18 mouse cellular contexts compared by ENCODE assay signal in genomic region chr8:91082428-91082827, GRCm38 (mm10). TPM values are rescaled to one million over a fixed set of nuclear protein-coding genes. Genes with fewer than 3 reads are reported as not detected.
DNase-seq lines count a peak whose midpoint lies in the region; ATAC-seq and TF ChIP-seq lines count a peak whose summit lies in the region.
"Had no signal": no experiment of that assay in that cellular context is flagged by ENCODE, and none has a peak within 500 bp of the region (broad histone marks: within the 10 kb centered on the region; RNA-seq: fewer than 3 reads in every experiment).

No protein-coding gene starts in this region.

- H3K36me3 ChIP-seq in liver, embryonic 11.5 days (ENCODE audit: control insufficient read depth, insufficient read depth, low read length) = peaks cover 6% of the 10 kb centered on the region; the same call in 1 of the 2 replicates
- peaks cover 31% of the 10 kb centered on the region for H3K36me3 ChIP-seq in liver, postnatal 0 days (replicated peaks; ENCODE audit: insufficient read depth, low read length)
- peaks cover 74% of the 10 kb centered on the region for H3K36me3 ChIP-seq in megakaryocyte, embryonic 14.5 days (replicated peaks; ENCODE audit: low read length)

- TF ChIP-seq POLR2A in bone marrow, adult 2 months (IDR thresholded peaks at IDR 0.05; ENCODE audit: borderline replicate concordance, control insufficient read depth, low read depth, low read length) = no peak

- WGBS in liver, embryonic 11.5 days = 79% methylated on average over 12 of the region's 12 CpGs
- WGBS in liver, postnatal 0 days (ENCODE audit: insufficient replicate concordance) = 66% methylated on average over 12 of the region's 12 CpGs
- WGBS in bone marrow, adult 2 months = 37% methylated on average over 12 of the region's 12 CpGs

- H3K9me3 ChIP-seq in liver, embryonic 11.5 days (ENCODE audit: control insufficient read depth, low read length) = no peaks in the 10 kb centered on the region
- H3K9me3 ChIP-seq in liver, postnatal 0 days (ENCODE audit: low read length) = no peaks in the 10 kb centered on the region
- no peaks in the 10 kb centered on the region for H3K9me3 ChIP-seq in megakaryocyte, embryonic 14.5 days
- H3K9me3 ChIP-seq: embryonic facial prominence, embryonic 12.5 days; forebrain, embryonic 10.5 days; midbrain, embryonic 13.5 days had no signal

- H3K27ac ChIP-seq in liver, embryonic 11.5 days (ENCODE audit: low read depth, low read length) = no peak overlapping the region
- no peak overlapping the region for H3K27ac ChIP-seq in liver, postnatal 0 days (ENCODE audit: low read depth)
- peak overlapping the region; percentile 30 for H3K27ac ChIP-seq in bone marrow, adult 2 months (ENCODE audit: control insufficient read depth, insufficient read depth, low read depth, low read length, poor library complexity)
- no peak overlapping the region for H3K27ac ChIP-seq in layer of hippocampus, adult 2 months
- H3K27ac ChIP-seq: embryonic facial prominence, embryonic 12.5 days; forebrain, embryonic 10.5 days; hindbrain, postnatal 0 days; kidney, postnatal 0 days; midbrain, embryonic 13.5 days had no signal

- no peak for TF ChIP-seq EP300 in liver, postnatal 0 days (IDR thresholded peaks at IDR 0.05; ENCODE audit: low read depth)

- H3K4me3 ChIP-seq in liver, embryonic 11.5 days (ENCODE audit: low read depth, low read length) = no peak overlapping the region
- no peak overlapping the region for H3K4me3 ChIP-seq in liver, postnatal 0 days (ENCODE audit: low read depth, low read length)
- no peak overlapping the region for H3K4me3 ChIP-seq in bone marrow, adult 2 months (replicated peaks; ENCODE audit: control insufficient read depth, low read depth, low read length)
- H3K4me3 ChIP-seq in megakaryocyte, embryonic 14.5 days (replicated peaks) = peak overlapping the region; percentile 91
- no peak overlapping the region for H3K4me3 ChIP-seq in layer of hippocampus, adult 2 months
- H3K4me3 ChIP-seq: embryonic facial prominence, embryonic 12.5 days; forebrain, embryonic 10.5 days; midbrain, embryonic 13.5 days had no signal

- H3K4me2 ChIP-seq in liver, embryonic 11.5 days = peak overlapping the region; percentile 13; the same call in 1 of the 2 replicates
- H3K4me2 ChIP-seq in liver, postnatal 0 days (ENCODE audit: low read depth, low read length) = no peak overlapping the region
- H3K4me2 ChIP-seq: embryonic facial prominence, embryonic 12.5 days; midbrain, embryonic 13.5 days had no signal

- no peak for DNase-seq in liver, embryonic 11.5 days (ENCODE audit: low spot score)
- DNase-seq in liver, postnatal 0 days = no peak
- peak; percentile 32 for DNase-seq in CD4-positive helper T cell, adult 2 months (ENCODE audit: low read depth, low spot score)
- DNase-seq in adrenal gland, postnatal 36 days = no peak
- no peak for DNase-seq in layer of hippocampus, adult 2 months (ENCODE audit: low spot score in 2 of 2)
- DNase-seq in layer of hippocampus, adult 9-10 months (ENCODE audit: low spot score) = no peak
- DNase-seq: adrenal gland, postnatal 10 days; cerebellum, postnatal 14 days; gastrocnemius, postnatal 36 days; heart, postnatal 10 days; thymus, adult 2 months had no signal

- peaks cover under 1% of the 10 kb centered on the region for H3K4me1 ChIP-seq in liver, embryonic 11.5 days (replicated peaks; ENCODE audit: control insufficient read depth, insufficient read depth, low read length)
- peaks cover 6% of the 10 kb centered on the region; the same call in 1 of the 2 replicates for H3K4me1 ChIP-seq in liver, postnatal 0 days (ENCODE audit: insufficient read depth)
- H3K4me1 ChIP-seq in bone marrow, adult 2 months (ENCODE audit: control insufficient read depth, insufficient read depth, low read length) = peaks cover 3% of the 10 kb centered on the region
- peaks cover 63% of the 10 kb centered on the region for H3K4me1 ChIP-seq in megakaryocyte, embryonic 14.5 days
- H3K4me1 ChIP-seq: embryonic facial prominence, embryonic 12.5 days; forebrain, embryonic 10.5 days; midbrain, embryonic 13.5 days had no signal

- no peak overlapping the region for H3K9ac ChIP-seq in liver, embryonic 11.5 days (ENCODE audit: low read depth, low read length)
- H3K9ac ChIP-seq in liver, postnatal 0 days (replicated peaks) = no peak overlapping the region
- H3K9ac ChIP-seq: embryonic facial prominence, embryonic 12.5 days; midbrain, embryonic 13.5 days had no signal

- no peak for TF ChIP-seq CTCF in liver, postnatal 0 days (IDR thresholded peaks at IDR 0.05; ENCODE audit: low read depth)
- TF ChIP-seq CTCF in bone marrow, adult 2 months (IDR thresholded peaks at IDR 0.05; ENCODE audit: control insufficient read depth, insufficient read depth, low read length) = no peak
- no peak for TF ChIP-seq CTCF in layer of hippocampus, adult 2 months (conservative IDR thresholded peaks at IDR 0.05)

- no peaks in the 10 kb centered on the region for H3K27me3 ChIP-seq in liver, embryonic 11.5 days (replicated peaks; ENCODE audit: control insufficient read depth, insufficient read depth, low read length)
- no peaks in the 10 kb centered on the region for H3K27me3 ChIP-seq in liver, postnatal 0 days (ENCODE audit: insufficient read depth, low read length)
- no peaks in the 10 kb centered on the region for H3K27me3 ChIP-seq in megakaryocyte, embryonic 14.5 days (replicated peaks)
- H3K27me3 ChIP-seq: embryonic facial prominence, embryonic 12.5 days; midbrain, embryonic 13.5 days had no signal

- no peak; the same call in 1 of the 2 replicates for ATAC-seq in liver, embryonic 11.5 days (replicated peaks; ENCODE audit: low FRiP score)
- no peak for ATAC-seq in liver, postnatal 0 days
- ATAC-seq: hindbrain, postnatal 0 days; midbrain, embryonic 13.5 days had no signal

RNA-seq across cellular contexts. Expression of gene Rbl2, which starts 12.6 kb away (rescaled TPM):
- 14.6 and 17.7 TPM in 2 replicates for polyA plus RNA-seq in liver, embryonic 11.5 days (2014; fragmentation: Nextera tagmentation; extraction: Ambion mirVana)
- 3.9 and 4.3 TPM in 2 replicates for polyA plus RNA-seq in liver, postnatal 0 days (2015; fragmentation: Nextera tagmentation; extraction: Ambion mirVana)
- polyA plus RNA-seq in bone marrow, adult 2 months (2011; ENCODE audit: insufficient read depth, insufficient read length, low replicate concordance, missing spikeins) = 8.2 and 17.0 TPM in 2 replicates
- polyA plus RNA-seq in megakaryocyte, embryonic 14.5 days (2012; ENCODE audit: insufficient read depth, low replicate concordance) = 2.1 and 3.5 TPM in 2 replicates
- total RNA-seq in adrenal gland, postnatal 36 days (2021) = 10 to 100 TPM; 35.1 to 50.1 TPM
- 10 to 100 TPM; 38.5 to 42.3 TPM for total RNA-seq in layer of hippocampus, adult 2 months (2021)
